Mouse (Mus musculus) heart, postnatal 0 days (tissue): ENCODE measurements at regions not wholly inside any gene's neighbourhood (a gene's known extent, or its start where the extent isn't known, plus 50 kb on each side); places are given as distances from the start of the nearest gene placed in this dataset.

ENCODE experiments used
- CTCF ChIP-seq: IDR thresholded peaks from 2 replicates; pipeline ENCODE4 v1.5.1; 2016; ENCODE audit warnings: antibody characterized with exemption, control low read depth, low read depth
- EP300 ChIP-seq: IDR thresholded peaks from 2 replicates; pipeline ENCODE4 v1.6.1; 2016; ENCODE audit warnings: antibody characterized with exemption, low read depth

DNA sequence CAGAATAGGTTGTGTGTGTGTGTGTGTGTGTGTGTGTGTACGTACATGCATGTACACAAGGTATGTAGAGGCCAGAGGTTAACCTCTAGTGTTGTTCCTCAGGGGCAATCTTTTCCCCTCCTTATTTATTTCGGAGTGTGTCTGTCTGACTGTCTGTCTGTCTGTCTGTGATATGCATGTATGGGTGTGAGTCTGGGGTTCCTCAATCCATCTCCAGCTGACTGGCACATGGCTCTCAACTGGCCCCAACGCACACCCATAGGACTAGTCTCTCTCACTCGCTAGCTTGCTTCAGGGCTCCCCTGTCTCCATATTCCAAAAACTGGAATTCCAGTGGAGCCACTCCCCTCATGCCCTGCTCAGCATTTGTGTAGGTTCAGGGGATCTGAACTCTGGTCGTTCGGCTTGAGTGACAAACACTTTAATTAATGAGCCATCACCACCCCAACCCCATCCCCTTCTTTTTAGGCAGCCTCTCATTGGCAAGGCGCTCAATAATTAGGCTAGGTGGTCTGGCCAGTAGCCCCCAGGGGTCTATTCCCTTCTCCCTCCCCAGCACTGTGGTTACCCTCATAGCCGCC is 200.7 kb upstream of the Klf3 start:
- TF ChIP-seq CTCF (no peak), EP300 (no peak)
